In genomic region chr4:104936011-104936410, GRCm38 (mm10) we compare ENCODE assay signal across 23 mouse cellular contexts. TPM values are rescaled to one million over a fixed set of nuclear protein-coding genes. Genes with fewer than 3 reads are reported as not detected.
A peak's percentile ranks its signal among the peaks of the same experiment; 100 is the strongest.
DNase-seq lines count a peak whose midpoint lies in the region; ATAC-seq and TF ChIP-seq lines count a peak whose summit lies in the region.
"Had no signal": no experiment of that assay in that cellular context is flagged by ENCODE, and none has a peak within 500 bp of the region (broad histone marks: within the 10 kb centered on the region; RNA-seq: fewer than 3 reads in every experiment).

No protein-coding gene starts in this region.

- peak overlapping the region; percentile 54 for H3K27ac ChIP-seq in testis, adult 2 months (ENCODE audit: control insufficient read depth, insufficient read depth, low read depth, low read length)
- no peak overlapping the region for H3K27ac ChIP-seq in forebrain, embryonic 16.5 days (ENCODE audit: low read length)
- no peak overlapping the region for H3K27ac ChIP-seq in intestine, postnatal 0 days (ENCODE audit: low read depth, low read length)
- H3K27ac ChIP-seq: embryonic facial prominence, embryonic 13.5 days; hindbrain, embryonic 12.5 days; macrophage; midbrain, embryonic 12.5 days; neural tube, embryonic 15.5 days had no signal

- 63% methylated on average over 9 of the region's 9 CpGs for WGBS in forebrain, embryonic 16.5 days
- 52% methylated on average over 9 of the region's 9 CpGs for WGBS in intestine, postnatal 0 days

- peak; percentile 14 for DNase-seq in embryo, embryonic 10.5 days (ENCODE audit: low spot score)
- DNase-seq in embryo, embryonic 10 days (ENCODE audit: low spot score): no peak
- DNase-seq in testis, postnatal 10 days (ENCODE audit: low spot score): no peak
- DNase-seq in adrenal gland, postnatal 36 days: peak; percentile 39 to 44
- peak; percentile 19 for DNase-seq in yolk sac, embryonic 10.5 days (ENCODE audit: low spot score)
- DNase-seq: B cell, adult 2 months; cerebellum, postnatal 25 days; gastrocnemius, postnatal 36 days; kidney, postnatal 4 days; lung, embryonic 14.5 days; thymus, adult 2 months had no signal

- H3K4me1 ChIP-seq in testis, adult 2 months (ENCODE audit: control insufficient read depth, insufficient read depth, low read length): peaks cover 3% of the 10 kb centered on the region; the same call in 1 of the 2 replicates
- no peaks in the 10 kb centered on the region for H3K4me1 ChIP-seq in forebrain, embryonic 16.5 days (replicated peaks; ENCODE audit: control insufficient read depth, insufficient read depth, low read length)
- no peaks in the 10 kb centered on the region for H3K4me1 ChIP-seq in intestine, postnatal 0 days (replicated peaks; ENCODE audit: control insufficient read depth, insufficient read depth, low read length)
- H3K4me1 ChIP-seq: midbrain, embryonic 12.5 days had no signal

- no peak for TF ChIP-seq CTCF in testis, adult 2 months (IDR thresholded peaks at IDR 0.05; ENCODE audit: control insufficient read depth, insufficient read depth, insufficient replicate concordance, low read depth, low read length)
- no peak for TF ChIP-seq CTCF in intestine, postnatal 0 days (IDR thresholded peaks at IDR 0.05; ENCODE audit: low read depth)

- H3K4me3 ChIP-seq in testis, adult 2 months (ENCODE audit: control insufficient read depth, low read depth, low read length): no peak overlapping the region
- H3K4me3 ChIP-seq in forebrain, embryonic 16.5 days (replicated peaks; ENCODE audit: low read length): no peak overlapping the region
- no peak overlapping the region for H3K4me3 ChIP-seq in intestine, postnatal 0 days (ENCODE audit: low read depth, low read length)
- H3K4me3 ChIP-seq: embryonic facial prominence, embryonic 13.5 days; forebrain, embryonic 10.5 days; hindbrain, embryonic 12.5 days; midbrain, embryonic 12.5 days; neural tube, embryonic 15.5 days had no signal

- H3K27me3 ChIP-seq in testis, adult 2 months (ENCODE audit: control insufficient read depth, insufficient read depth, low read length): no peaks in the 10 kb centered on the region
- no peaks in the 10 kb centered on the region for H3K27me3 ChIP-seq in forebrain, embryonic 16.5 days (replicated peaks; ENCODE audit: control insufficient read depth, insufficient read depth, low read length)
- no peaks in the 10 kb centered on the region for H3K27me3 ChIP-seq in intestine, postnatal 0 days (replicated peaks; ENCODE audit: control insufficient read depth, insufficient read depth, low read length)
- H3K27me3 ChIP-seq: embryonic facial prominence, embryonic 13.5 days; hindbrain, embryonic 12.5 days; neural tube, embryonic 15.5 days had no signal

- TF ChIP-seq POLR2A in testis, adult 2 months (IDR thresholded peaks at IDR 0.05; ENCODE audit: control insufficient read depth, low read depth, low read length): no peak

- no peak overlapping the region for H3K4me2 ChIP-seq in forebrain, embryonic 16.5 days (ENCODE audit: low read length)
- no peak overlapping the region for H3K4me2 ChIP-seq in intestine, postnatal 0 days (replicated peaks; ENCODE audit: low read depth)
- H3K4me2 ChIP-seq: embryonic facial prominence, embryonic 13.5 days; hindbrain, embryonic 12.5 days; lung, embryonic 14.5 days; midbrain, embryonic 12.5 days; neural tube, embryonic 15.5 days had no signal

- no peak overlapping the region for H3K9ac ChIP-seq in forebrain, embryonic 16.5 days (replicated peaks; ENCODE audit: low read depth, low read length)
- H3K9ac ChIP-seq in intestine, postnatal 0 days (ENCODE audit: low read depth, low read length): no peak overlapping the region
- H3K9ac ChIP-seq: embryonic facial prominence, embryonic 13.5 days; hindbrain, embryonic 12.5 days; lung, embryonic 14.5 days; midbrain, embryonic 12.5 days; neural tube, embryonic 15.5 days had no signal

- ATAC-seq in forebrain, embryonic 16.5 days: no peak
- ATAC-seq in intestine, postnatal 0 days: no peak
- ATAC-seq: inflammation-experienced regulatory T-cells, adult 6 months had no signal

- no peaks in the 10 kb centered on the region for H3K36me3 ChIP-seq in testis, adult 2 months (ENCODE audit: control insufficient read depth, insufficient read depth, low read length)
- H3K36me3 ChIP-seq in forebrain, embryonic 16.5 days (ENCODE audit: control insufficient read depth, insufficient read depth): no peaks in the 10 kb centered on the region
- H3K36me3 ChIP-seq in intestine, postnatal 0 days (ENCODE audit: control insufficient read depth, insufficient read depth): no peaks in the 10 kb centered on the region
- H3K36me3 ChIP-seq: embryonic facial prominence, embryonic 13.5 days; forebrain, embryonic 10.5 days; hindbrain, embryonic 12.5 days; midbrain, embryonic 12.5 days; neural tube, embryonic 15.5 days had no signal

- no peaks in the 10 kb centered on the region for H3K9me3 ChIP-seq in forebrain, embryonic 16.5 days (ENCODE audit: control insufficient read depth, low read length)
- no peaks in the 10 kb centered on the region for H3K9me3 ChIP-seq in intestine, postnatal 0 days (ENCODE audit: control insufficient read depth)
- H3K9me3 ChIP-seq: embryonic facial prominence, embryonic 13.5 days; forebrain, embryonic 10.5 days; hindbrain, embryonic 12.5 days; midbrain, embryonic 12.5 days; neural tube, embryonic 15.5 days had no signal

RNA-seq across cellular contexts. Expression of gene Fyb2, which starts 22.8 kb away (rescaled TPM):
- polyA plus RNA-seq in testis, adult 2 months (2012; rRNA removed): 3.7 and 3.9 TPM in 2 replicates
- total RNA-seq in adrenal gland, postnatal 36 days (2021): under 1 TPM; 0.66 to 0.70 TPM
- 0.07 and 0.28 TPM in 2 replicates for polyA plus RNA-seq in forebrain, embryonic 16.5 days (2015; fragmentation: Nextera tagmentation; extraction: Ambion mirVana)
- 0.24 and 0.25 TPM in 2 replicates for polyA plus RNA-seq in intestine, postnatal 0 days (2015; fragmentation: Nextera tagmentation; extraction: Ambion mirVana)
- polyA plus RNA-seq: heart, postnatal 0 days; inflammation-experienced regulatory T-cells, adult 6 months; lung, embryonic 14.5 days had no signal

RNA-seq across cellular contexts. Expression of gene C8a, which starts 59.8 kb away (rescaled TPM):
- polyA plus RNA-seq in testis, adult 2 months (2012; rRNA removed): 0.47 and 0.52 TPM in 2 replicates
- total RNA-seq in adrenal gland, postnatal 36 days (2021): under 1 TPM; 0.33 to 0.50 TPM
- polyA plus RNA-seq in forebrain, embryonic 16.5 days (2015; fragmentation: Nextera tagmentation; extraction: Ambion mirVana): not detected in 2 replicates
- not detected in 2 replicates for polyA plus RNA-seq in intestine, postnatal 0 days (2015; fragmentation: Nextera tagmentation; extraction: Ambion mirVana)
- total RNA-seq: gastrocnemius, postnatal 36 days; layer of hippocampus, postnatal 10 days had no signal
- polyA plus RNA-seq: embryonic facial prominence, embryonic 13.5 days; forebrain, embryonic 10.5 days; heart, postnatal 0 days; hindbrain, embryonic 12.5 days; inflammation-experienced regulatory T-cells, adult 6 months; lung, embryonic 14.5 days; macrophage; midbrain, embryonic 12.5 days; thymus, adult 2 months had no signal

Comparison
In these comparisons a context has a peak if more than half of its experiments do, and no peak if none do; other contexts are left out.
1. DNase-seq: peak in embryo, embryonic 10.5 days (single experiment), adrenal gland, postnatal 36 days (2 of 2) and yolk sac, embryonic 10.5 days (single experiment); none in embryo, embryonic 10 days (single experiment) and testis, postnatal 10 days (single experiment).